Mouse (Mus musculus) kidney, adult 11 months (tissue): ENCODE measurements around the gene Lpp.

Experiments
- DNase-seq: peaks from one replicate; pipeline ENCODE4 v3.0.0; 2022

Gene Lpp

DNA sequence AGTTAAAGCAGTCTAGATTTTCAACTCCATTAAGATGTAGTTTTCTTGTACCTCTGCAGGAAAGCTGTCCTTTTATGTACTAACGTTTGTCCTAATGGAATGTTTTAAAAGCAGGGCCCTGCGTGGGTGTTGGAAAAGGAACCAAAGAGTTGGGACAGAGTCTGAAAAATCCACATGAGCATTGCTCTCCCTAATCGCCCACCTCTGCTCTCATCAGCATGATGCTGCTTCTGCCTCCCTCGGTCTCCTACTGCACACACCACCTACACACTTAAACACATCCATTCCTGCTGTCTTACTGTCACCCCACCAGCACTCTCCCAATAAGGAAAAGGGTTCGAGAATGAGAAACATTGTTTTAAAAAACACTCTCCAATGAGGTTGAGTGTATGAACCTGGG, 501.9 kb downstream of the Lpp start:
- no peak for DNase-seq

DNA sequence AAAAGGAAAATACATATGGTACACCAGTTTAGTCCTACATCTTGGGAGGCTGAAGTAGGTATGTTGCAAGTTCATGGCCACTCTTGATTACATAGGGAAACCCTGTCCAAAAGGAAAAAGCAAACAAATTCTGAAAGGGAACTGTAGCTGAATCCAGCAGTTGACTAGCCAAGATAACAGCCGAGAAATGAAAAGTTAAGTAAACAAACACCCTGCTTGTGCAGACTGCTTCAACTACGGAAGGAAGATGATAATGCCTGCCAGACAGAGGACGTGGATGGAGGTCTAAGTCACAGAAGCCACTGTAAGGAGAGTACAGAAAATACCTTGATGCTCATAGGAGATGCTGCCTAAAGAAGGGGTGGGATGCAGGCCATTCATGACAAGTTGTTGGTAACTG, 504.3 kb downstream of the Lpp start:
- DNase-seq: no peak

DNA sequence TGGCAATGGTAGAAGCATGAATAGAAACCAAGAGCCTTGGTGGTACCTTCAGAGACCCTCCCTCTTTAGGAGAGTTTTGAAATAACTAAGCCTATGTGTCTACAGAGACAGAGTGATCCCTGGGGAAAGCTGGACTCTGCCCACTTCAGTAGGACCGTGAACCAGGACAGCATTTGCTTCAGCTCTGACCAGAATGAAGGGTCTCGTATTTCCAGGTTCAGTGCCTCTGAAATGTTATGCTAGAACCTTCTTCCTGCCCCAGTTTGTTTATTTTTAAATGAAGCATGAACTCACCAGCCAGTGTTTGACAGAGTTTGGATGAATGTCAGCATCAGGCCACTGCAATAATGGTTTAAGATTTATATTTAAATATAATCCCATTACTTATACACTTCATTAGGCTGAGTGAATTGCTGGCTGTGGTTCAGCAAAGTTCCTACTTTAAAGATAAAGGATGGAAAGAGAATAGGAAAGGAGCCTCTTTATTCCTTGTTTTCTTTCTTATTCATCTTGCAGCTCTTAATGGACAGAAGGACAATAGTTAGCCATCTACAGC, 507.0 kb downstream of the Lpp start:
- no peak for DNase-seq

DNA sequence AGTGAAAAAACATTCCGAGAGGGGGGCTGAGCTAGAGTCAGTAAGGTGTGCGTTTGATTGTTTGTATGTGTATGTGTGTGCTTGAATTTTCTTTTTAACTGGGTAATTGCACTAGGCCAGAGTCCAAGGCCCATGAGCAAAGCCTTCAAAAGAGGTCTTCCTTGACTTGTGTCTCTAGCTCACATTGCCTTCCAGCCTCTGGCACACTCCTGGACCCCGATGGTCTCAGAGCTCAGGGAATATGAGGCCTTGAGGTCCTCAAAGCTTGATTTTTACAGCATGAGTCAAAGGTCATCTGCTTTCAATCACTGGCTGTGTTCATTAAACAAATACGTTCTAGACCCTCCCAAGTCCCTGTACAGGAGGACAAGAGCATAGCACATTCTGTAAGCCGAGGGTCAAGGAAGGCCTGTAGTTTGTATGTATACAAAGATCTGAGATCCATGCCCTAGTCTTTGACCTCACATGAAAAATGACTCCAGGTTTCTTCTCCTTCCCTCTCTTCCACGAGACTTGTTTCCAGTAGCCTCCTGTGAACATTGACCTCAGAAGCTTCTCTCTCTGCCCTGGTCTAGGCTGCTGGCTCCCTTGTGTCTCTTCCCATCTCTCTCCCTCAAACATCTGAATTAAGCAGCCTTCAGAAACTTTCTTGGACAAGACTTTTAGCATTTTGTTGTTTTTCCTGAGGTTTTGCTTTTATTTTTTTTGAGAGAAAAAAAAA, 508.0 kb downstream of the Lpp start:
- no peak for DNase-seq

- DNase-seq: no peak
These were observed 508.8 kb downstream of the Lpp start for GRCm38 (mm10) chr16:24902111-24902510.

GRCm38 (mm10) chr16:24908926-24909325, 515.6 kb downstream of the Lpp start:
- no peak for DNase-seq

- DNase-seq: no peak
These were observed 517.0 kb downstream of the Lpp start for GRCm38 (mm10) chr16:24910321-24910720.

- no peak for DNase-seq
These were observed 517.5 kb downstream of the Lpp start for GRCm38 (mm10) chr16:24910834-24911233.

DNA sequence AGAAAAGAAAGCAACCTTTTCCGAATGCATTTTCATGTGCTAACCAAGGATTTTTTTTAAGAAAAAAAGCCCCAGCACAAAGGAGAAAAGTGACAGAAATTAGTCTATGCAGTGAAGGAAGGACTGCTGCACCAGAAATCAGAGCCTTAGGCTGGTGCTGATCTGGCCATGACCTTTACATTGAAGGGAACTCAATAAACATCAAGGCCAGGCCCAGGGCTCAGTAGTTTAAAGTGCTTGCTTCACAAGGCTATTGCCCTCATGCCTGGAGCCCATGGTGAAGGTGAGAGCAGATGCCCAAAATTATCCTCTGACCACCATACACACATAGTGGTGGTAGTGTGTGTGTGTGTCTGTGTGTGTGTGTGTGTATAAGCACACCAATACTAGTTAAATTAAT, 519.1 kb downstream of the Lpp start:
- DNase-seq: no peak

DNA sequence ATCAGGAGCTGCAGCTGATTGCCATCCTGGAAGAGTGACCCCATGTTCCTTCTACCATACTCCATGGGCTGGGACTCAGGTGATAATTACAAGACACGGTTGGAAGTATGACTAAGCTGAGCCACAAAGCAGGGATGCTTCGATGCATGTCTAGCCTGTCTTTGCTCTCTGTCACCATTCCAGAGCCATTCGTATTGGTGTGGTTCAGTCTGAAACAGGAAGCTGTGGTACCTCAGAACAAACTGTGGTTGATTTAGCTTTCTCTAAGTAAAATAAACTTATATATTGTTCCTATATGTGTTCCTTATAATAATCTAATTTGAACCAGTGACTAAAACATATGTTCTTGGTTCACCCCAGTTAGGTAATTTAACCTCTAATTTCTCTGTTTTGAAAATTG, 519.7 kb downstream of the Lpp start:
- DNase-seq: no peak

DNA sequence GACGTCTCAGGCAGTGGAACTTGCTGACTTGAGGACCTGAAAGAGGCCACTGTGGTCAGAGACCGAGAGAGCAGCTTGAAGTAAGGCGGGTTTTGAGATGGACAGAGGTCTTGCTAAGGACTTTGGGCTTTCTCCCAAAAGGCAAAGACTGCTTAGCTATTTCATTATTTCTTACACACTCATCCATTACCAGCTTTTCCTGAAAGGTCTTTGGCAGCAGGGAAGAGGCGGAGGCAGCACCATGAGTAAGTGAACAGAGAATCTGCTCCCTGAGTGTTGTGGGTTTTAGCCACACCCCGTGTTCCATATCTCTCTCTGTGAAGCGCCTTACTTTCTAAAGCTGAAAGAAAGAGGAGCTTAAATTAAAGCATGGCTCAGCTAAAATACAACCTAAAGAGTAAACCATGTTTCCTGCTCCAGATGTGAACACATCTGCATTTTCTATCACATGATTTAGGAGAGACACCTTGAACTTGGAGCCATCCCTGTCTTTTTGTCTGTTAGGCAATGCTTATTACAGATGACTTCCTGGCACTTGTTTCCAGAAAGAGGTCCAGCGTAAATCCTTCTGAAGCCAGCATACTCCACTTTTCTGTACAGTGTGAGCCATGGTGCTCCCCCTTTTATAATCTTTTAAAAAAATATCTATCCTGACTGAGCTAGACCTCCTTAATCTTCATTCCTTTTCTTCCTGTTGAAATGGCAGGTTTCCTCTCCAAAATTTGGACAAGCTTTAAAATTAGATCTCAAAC, 520.5 kb downstream of the Lpp start:
- DNase-seq: peak; percentile 16

DNA sequence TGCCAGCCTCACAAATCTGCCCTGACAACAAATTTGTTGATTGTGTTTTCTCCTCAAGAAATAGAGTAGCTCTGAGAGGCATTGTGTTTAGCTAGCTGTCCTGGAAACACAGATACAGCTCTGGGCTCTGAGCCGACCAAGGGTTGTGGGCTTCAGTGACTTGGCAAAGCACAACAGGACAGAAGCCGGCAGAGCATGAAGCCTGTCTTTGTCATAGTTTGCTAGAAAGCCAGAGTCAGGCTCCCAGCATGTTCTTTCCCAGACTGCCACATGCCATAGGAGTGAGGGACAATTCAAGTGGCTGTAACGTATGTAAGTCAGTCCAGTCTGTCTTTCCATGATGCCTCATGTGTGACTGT, 521.1 kb downstream of the Lpp start:
- no peak for DNase-seq

- DNase-seq: no peak
These were observed 522.2 kb downstream of the Lpp start for GRCm38 (mm10) chr16:24915470-24915869.

GRCm38 (mm10) chr16:24919349-24920012, 526.2 kb downstream of the Lpp start:
- no peak for DNase-seq

DNA sequence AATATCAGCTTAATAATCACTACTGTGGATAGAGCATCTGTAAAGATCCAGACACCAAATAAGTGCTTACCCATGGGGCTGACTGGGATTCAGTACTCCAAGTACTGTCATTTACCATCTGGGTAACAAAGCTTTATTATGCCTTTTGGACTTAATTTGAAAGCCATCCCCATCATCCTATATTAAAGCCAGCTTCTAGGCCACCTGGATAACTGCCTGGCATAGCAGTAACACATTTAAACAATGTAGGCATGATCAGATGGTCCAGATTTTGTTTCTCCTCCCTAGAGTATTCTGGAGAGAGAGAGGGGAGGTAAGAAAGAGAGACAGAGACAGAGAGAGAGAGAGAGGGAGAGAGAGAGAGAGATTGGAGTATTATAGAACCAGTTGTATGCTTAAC, 536.8 kb downstream of the Lpp start:
- DNase-seq: no peak

- DNase-seq: no peak
These were observed 537.3 kb downstream of the Lpp start for GRCm38 (mm10) chr16:24930621-24931020.

DNA sequence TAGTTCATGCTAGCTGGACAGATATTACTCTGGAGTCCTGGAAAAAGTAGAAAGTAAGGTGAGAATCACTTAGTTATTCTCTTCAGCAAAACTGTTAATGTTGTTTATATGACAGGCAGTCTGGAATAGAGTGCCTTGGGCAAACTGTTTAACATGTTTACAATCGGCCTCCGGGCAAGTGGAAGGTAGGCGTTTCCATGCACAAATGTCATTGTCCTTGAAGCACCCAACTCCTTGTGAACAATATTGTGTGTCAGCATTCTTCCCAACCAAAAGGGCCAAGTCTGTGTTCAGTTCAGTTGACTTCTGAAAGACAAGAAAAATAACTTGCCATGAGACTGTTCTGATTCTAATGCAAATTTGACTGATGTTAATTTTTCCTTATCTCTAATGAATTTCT, 539.5 kb downstream of the Lpp start:
- DNase-seq: no peak

DNA sequence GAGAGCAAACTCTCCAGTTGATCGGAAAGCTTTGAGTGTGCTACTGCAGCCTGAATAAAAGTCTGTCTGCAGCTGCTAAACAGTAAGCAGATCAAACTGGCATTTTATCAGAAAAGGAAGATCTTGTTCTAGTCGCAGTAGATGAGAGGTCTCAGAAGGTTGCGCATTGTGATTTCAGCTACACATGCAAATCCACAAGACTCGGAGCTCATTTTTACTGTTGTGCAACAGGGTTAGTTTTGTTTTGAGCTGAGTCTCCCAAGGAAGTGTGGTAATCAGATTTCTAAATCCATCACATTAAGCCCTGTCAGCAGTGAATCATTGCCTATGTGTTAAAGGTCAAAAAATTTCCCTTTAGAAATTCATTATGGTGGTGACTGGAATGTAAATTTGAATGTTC, 540.4 kb downstream of the Lpp start:
- DNase-seq: peak; percentile 14

GRCm38 (mm10) chr16:24941306-24942160, 548.2 kb downstream of the Lpp start:
- DNase-seq: no peak

DNA sequence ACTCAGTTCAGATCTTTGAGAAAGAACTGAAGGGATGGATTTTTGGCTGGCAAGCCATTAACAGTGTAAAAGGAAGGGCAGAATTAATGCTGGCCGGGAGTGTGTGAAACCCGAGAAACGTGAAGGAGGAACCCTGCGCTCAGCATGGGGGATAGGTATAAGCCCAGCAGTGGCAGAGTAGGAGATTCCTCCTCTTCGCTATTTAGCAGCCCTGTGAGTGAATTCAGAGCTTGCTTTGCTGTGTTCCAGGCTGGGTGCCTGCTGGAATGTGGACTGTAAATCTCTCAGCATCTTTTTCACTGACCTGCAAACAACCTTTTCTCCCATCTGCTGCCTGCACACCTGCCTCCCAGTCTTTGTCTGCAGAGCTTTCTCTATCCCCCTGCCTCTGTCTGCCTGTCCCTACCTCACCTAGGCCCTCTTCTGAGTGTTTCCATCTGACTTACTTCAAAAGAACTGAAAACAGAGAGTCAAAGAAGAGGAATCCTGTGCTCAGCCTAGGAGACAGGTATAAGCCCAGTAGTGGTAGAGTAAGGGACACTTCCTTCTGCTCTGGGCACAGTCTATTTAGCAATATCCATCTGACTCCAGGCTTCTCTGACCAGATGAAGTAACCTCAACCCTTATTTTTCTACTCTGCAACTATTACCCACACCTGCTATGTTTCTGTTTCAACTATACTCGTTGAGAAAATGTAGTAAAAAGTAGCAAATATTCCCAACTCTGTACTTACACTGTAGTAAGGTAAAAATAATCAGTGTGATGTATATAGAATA, 550.4 kb downstream of the Lpp start:
- no peak for DNase-seq

GRCm38 (mm10) chr16:24946356-24946755, 553.0 kb downstream of the Lpp start:
- DNase-seq: no peak

- no peak for DNase-seq
These were observed 554.2 kb downstream of the Lpp start for GRCm38 (mm10) chr16:24947485-24947884.
